Mouse (Mus musculus): ENCODE measurements at regions not wholly inside any gene's neighbourhood (a gene's known extent, or its start where the extent isn't known, plus 50 kb on each side); places are given as distances from the start of the nearest gene placed in this dataset.
A peak's percentile ranks its signal among the peaks of the same experiment; 100 is the strongest.

- ATAC-seq, result peak; percentile 100
Measured at GRCm38 (mm10) chr1:102628061-102628460, 2140.3 kb upstream of the Cdh20 start.

- no peak for ATAC-seq
Measured at GRCm38 (mm10) chr1:102644379-102644778, 2123.9 kb upstream of the Cdh20 start.

GRCm38 (mm10) chr1:102687367-102688070 lies 2080.8 kb upstream of the Cdh20 start:
- ATAC-seq, result no peak

GRCm38 (mm10) chr1:102716459-102716858 lies 2051.9 kb upstream of the Cdh20 start:
- ATAC-seq, result no peak

- no peak for ATAC-seq
Measured at GRCm38 (mm10) chr1:102733991-102734390, 2034.3 kb upstream of the Cdh20 start.

- ATAC-seq, result no peak
Measured at GRCm38 (mm10) chr1:102735392-102735791, 2032.9 kb upstream of the Cdh20 start.

- no peak for ATAC-seq
Measured at GRCm38 (mm10) chr1:102757941-102758340, 2010.4 kb upstream of the Cdh20 start.

All from inflammation-experienced regulatory T-cells, adult 6 months (primary cell).